Mouse (Mus musculus): ENCODE measurements around the gene Fam173a.

GRCm38 (mm10) chr17:25841117-25841880 lies 48.6 kb upstream of the Fam173a start, which contains the start of gene Gm20683:
- TF ChIP-seq CTCF (IDR thresholded peaks at IDR 0.05; ENCODE audit: control insufficient read depth, insufficient read depth, low read length) (no peak), POLR2A (IDR thresholded peaks at IDR 0.05; ENCODE audit: borderline replicate concordance, control insufficient read depth, low read depth, low read length) (no peak)
